Mouse (Mus musculus) midbrain, postnatal 0 days (tissue): ENCODE measurements at regions not wholly inside any gene's neighbourhood (a gene's known extent, or its start where the extent isn't known, plus 50 kb on each side); places are given as distances from the start of the nearest gene placed in this dataset.

Experiments
- ATAC-seq: fragments of 200-750 bp; cut with Nextera tagmentation; 2 replicates; pipeline ENCODE4 v1.8.0; 2017; ENCODE audit warnings: moderate number of reproducible peaks, mild to moderate bottlenecking, moderate TSS enrichment, moderate library complexity; ENCODE audit not compliant: low FRiP score
- DNase-seq: peaks from one replicate; pipeline ENCODE4 v3.0.0-alpha.2; 2015; ENCODE audit warnings: low spot score
- H3K27ac ChIP-seq: fragments of 300-500 bp; sonication (generic); 2 replicates; pipeline ENCODE4 v1.5.1; 2014; ENCODE audit warnings: low read depth, mild to moderate bottlenecking, low read length, mixed read lengths
- H3K27me3 ChIP-seq: fragments of 300-500 bp; sonication (generic); 2 replicates; pipeline ENCODE4 v1.6.1; 2014; ENCODE audit warnings: low read length, control low read depth, mixed read lengths; ENCODE audit not compliant: insufficient read depth
- H3K36me3 ChIP-seq: fragments of 300-500 bp; sonication (generic); 2 replicates; pipeline ENCODE4 v1.6.1; 2014; ENCODE audit warnings: low read length, control low read depth, mixed read lengths; ENCODE audit not compliant: insufficient read depth
- H3K4me1 ChIP-seq: fragments of 300-500 bp; sonication (generic); 2 replicates; pipeline ENCODE4 v1.6.1; 2014; ENCODE audit warnings: mild to moderate bottlenecking, control low read depth, antibody characterized with exemption, low read length, mixed read lengths; ENCODE audit not compliant: insufficient read depth
- H3K4me2 ChIP-seq: fragments of 300-500 bp; sonication (generic); 2 replicates; pipeline ENCODE4 v1.6.1; 2014; ENCODE audit warnings: low read depth, mild to moderate bottlenecking, low read length, mixed read lengths; ENCODE audit not compliant: poor library complexity, severe bottlenecking
- H3K4me3 ChIP-seq: fragments of 300-500 bp; sonication (generic); 2 replicates; pipeline ENCODE4 v1.5.1; 2014; ENCODE audit warnings: low read depth, mild to moderate bottlenecking, low read length, moderate library complexity
- H3K9ac ChIP-seq: fragments of 300-500 bp; sonication (generic); replicated peaks from 2 replicates; pipeline ENCODE4 v1.6.1; 2014; ENCODE audit warnings: mild to moderate bottlenecking, low read length, moderate library complexity, mixed read lengths; ENCODE audit not compliant: poor library complexity, severe bottlenecking
- H3K9me3 ChIP-seq: fragments of 300-500 bp; sonication (generic); 2 replicates; pipeline ENCODE4 v1.6.1; 2016; ENCODE audit warnings: low read length, control low read depth
- CTCF ChIP-seq: IDR thresholded peaks from 2 replicates; pipeline ENCODE4 v1.5.1; 2016; ENCODE audit warnings: antibody characterized with exemption, mild to moderate bottlenecking
- WGBS: fragments of 180-500 bp; shearing (Covaris S2); extraction: QIAGEN DNeasy Blood & Tissue Kit; methylation state at CpG from one replicate; pipeline ENCODE4 v1.1.7; 2014; 5-methylcytosine and 5-hydroxymethylcytosine counted together

DNA sequence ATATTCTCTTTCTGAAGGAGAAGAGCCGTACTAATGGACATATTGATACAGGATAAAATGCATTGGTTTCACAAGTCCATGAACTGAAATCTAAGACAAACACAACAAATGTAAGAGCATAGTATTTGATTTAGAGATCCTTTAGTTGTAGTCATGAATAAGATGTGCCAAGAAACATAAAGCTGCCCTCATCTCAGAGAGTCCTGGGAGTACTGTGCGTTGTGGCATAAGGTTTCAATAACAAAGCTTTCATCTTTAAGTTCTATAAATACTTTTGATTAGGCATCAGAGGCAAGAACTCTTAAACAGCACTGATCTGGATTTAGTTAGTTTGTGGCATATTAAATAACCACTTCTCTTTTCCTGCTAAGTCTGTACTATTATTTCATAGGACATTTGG, 452.6 kb downstream of the Poteg start:
- no peaks in the 10 kb centered on the region for H3K4me1 ChIP-seq
- WGBS = 89% methylated on average over 2 of the region's 2 CpGs
- no peak overlapping the region for H3K27ac ChIP-seq
- no peaks in the 10 kb centered on the region for H3K36me3 ChIP-seq
- no peak overlapping the region for H3K4me2 ChIP-seq
- H3K27me3 ChIP-seq = no peaks in the 10 kb centered on the region
- no peak overlapping the region for H3K4me3 ChIP-seq
- DNase-seq (no peak), ATAC-seq (no peak)
- H3K9me3 ChIP-seq = no peaks in the 10 kb centered on the region
- H3K9ac ChIP-seq = no peak overlapping the region
- no peak for TF ChIP-seq CTCF

DNA sequence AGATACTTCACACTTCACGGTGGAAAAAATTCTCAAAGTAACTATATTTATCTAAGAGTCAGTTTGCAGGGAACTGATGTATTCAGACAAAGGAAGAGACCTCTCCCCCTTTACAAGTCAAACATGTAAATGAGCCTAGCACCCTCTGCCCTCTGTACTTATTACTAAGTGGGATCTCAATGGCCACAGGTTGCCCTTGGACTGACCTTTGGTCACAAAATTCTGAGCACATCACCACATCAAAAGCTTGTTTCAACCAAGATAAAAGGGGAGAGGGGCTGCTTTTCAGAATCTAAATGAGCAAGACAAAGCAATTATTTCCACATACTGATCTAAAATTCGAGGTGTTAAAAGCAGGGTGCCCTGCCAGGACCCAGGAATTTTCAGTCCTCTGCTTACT, 456.3 kb downstream of the Poteg start:
- WGBS = 15% methylated on average over 2 of the region's 2 CpGs
- H3K4me1 ChIP-seq = no peaks in the 10 kb centered on the region
- H3K4me3 ChIP-seq = no peak overlapping the region
- H3K9me3 ChIP-seq = no peaks in the 10 kb centered on the region
- ATAC-seq (no peak), DNase-seq (no peak)
- no peaks in the 10 kb centered on the region for H3K27me3 ChIP-seq
- no peak for TF ChIP-seq CTCF
- no peak overlapping the region for H3K27ac ChIP-seq
- no peak overlapping the region for H3K9ac ChIP-seq
- H3K4me2 ChIP-seq = no peak overlapping the region
- no peaks in the 10 kb centered on the region for H3K36me3 ChIP-seq

DNA sequence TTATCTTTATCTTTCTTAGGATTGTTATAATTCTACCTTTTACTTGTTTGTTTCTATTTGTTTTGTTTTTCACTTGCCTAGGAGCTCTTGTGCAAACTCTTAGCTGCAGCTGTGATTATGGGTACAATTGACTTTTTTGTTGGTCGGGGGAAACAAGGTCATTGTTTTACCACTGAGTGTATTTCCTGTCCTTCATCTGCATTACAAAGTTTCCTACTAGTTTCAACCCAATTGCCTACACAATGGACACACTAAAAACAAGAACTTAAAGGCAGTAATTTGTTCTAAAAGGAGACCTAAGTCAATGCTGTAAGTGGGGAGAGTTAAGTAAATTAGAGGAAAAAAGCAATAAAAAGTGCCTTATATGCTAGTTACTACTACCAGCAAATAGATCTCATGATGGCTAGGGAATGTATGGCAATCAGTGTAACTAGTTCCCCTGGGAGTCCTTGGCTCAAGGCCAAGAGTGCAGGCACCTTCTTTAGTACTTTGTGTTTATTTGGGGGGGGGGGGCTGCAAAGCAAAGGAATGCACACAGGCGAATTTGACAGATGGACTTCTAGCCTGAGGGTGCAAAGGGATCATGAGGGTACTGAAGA, 462.0 kb downstream of the Poteg start:
- WGBS = 59% methylated on average over 2 of the region's 2 CpGs
- TF ChIP-seq CTCF = no peak
- ATAC-seq (no peak), DNase-seq (no peak)
- Histone ChIP-seq H3K9me3 (no peaks in the 10 kb centered on the region), H3K27ac (no peak overlapping the region), H3K36me3 (no peaks in the 10 kb centered on the region), H3K9ac (no peak overlapping the region), H3K4me1 (no peaks in the 10 kb centered on the region), H3K4me2 (no peak overlapping the region), H3K27me3 (no peaks in the 10 kb centered on the region), H3K4me3 (no peak overlapping the region)

DNA sequence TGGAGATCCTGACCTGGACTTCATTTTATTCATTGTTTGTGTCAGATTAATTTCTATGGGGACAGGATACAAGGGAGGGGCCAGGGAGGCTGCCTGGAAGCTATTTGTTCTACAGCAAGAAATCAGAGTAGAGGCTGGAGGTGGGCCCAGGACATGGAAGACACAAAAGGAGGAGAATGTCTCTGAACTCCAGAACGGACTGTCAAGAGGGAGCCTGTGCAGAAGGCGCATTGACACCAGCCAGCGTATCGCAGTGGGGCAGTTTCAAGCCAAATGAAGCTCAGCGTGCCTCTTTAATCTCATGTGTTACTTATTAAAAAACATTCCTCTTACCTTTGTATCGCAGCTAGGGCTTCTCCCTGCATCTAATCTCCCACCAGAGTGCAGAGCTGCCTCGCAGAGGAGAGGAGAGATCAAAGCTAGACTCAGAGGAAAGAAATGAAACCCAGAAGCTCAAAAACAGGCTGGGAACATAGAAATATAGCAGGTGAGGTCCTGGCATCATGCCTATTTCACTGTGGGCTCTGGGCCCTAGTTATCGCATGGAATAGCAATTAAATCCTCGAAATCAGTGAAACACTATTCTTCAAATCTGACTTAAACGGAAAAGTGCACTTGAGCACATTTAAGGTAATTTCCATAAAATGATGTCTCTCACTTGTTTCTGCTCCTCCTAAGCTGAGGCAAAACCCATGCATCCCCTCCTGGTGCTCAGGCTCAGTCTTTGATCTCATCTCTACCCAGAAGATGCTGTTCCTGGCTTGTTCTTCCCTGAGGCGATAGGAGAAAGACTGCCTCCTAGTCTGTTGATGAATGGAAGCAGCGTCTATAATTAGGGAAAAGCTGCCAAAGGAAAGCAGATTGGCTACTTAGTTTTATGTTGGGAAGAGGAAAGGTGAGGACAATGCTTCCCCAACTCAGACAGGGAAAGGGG, 491.4 kb downstream of the Poteg start:
- no peaks in the 10 kb centered on the region for H3K27me3 ChIP-seq
- H3K9ac ChIP-seq = no peak overlapping the region
- no peaks in the 10 kb centered on the region for H3K9me3 ChIP-seq
- H3K4me3 ChIP-seq = no peak overlapping the region
- ATAC-seq = no peak
- no peaks in the 10 kb centered on the region; the same call in 1 of the 2 replicates for H3K4me1 ChIP-seq
- H3K36me3 ChIP-seq = no peaks in the 10 kb centered on the region
- peak; percentile 10 for DNase-seq
- TF ChIP-seq CTCF = peak; percentile 53
- no peak overlapping the region for H3K27ac ChIP-seq
- H3K4me2 ChIP-seq = 0 out of 2 replicates have a peak overlapping the region, but pooled peaks have one; percentile 1
- 17% methylated on average over 12 of the region's 12 CpGs for WGBS

DNA sequence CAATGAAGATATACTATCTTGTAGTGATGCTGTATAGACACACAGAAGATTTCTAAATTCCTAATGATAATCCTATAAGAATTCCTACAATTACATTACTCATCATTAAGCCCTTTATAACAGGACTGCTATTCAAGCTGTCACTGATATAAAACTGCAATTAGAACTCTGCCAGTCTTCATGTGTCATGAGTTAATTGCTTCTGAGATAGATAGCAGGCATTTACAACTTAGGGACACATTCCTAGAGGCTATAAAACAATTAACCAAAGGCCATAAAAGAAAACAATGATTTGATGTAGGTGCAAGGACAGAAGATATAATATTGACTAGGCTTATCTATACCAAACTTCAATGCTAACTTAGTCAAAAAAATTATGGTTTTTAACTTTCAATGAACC, 507.5 kb downstream of the Poteg start:
- Histone ChIP-seq H3K27me3 (no peaks in the 10 kb centered on the region), H3K4me2 (no peak overlapping the region), H3K4me1 (no peaks in the 10 kb centered on the region), H3K9ac (no peak overlapping the region), H3K27ac (no peak overlapping the region), H3K4me3 (no peak overlapping the region), H3K36me3 (no peaks in the 10 kb centered on the region), H3K9me3 (no peaks in the 10 kb centered on the region)
- no peak for TF ChIP-seq CTCF
- DNase-seq (no peak), ATAC-seq (no peak)

DNA sequence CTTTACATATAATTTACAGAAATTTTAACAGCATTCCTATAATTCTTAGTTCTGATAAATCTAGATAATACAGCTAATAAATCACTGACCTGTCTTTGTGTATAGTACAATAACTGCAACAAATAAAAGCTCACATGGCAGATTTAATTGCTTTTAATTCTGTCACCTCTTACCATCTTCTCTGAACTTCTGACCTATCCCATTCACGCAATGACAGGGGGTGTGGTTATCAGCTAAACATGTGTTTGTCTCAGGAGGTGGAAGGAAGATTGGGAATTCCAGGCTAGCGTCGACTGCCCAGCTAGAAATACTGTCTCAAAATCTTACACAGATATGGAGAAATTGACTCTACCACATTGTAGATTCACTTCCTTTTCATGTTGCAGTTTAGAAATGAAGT, 533.5 kb downstream of the Poteg start:
- ATAC-seq (no peak), DNase-seq (no peak)
- Histone ChIP-seq H3K4me2 (no peak overlapping the region), H3K27ac (no peak overlapping the region), H3K9me3 (no peaks in the 10 kb centered on the region), H3K4me3 (no peak overlapping the region), H3K27me3 (no peaks in the 10 kb centered on the region), H3K36me3 (no peaks in the 10 kb centered on the region), H3K4me1 (no peaks in the 10 kb centered on the region), H3K9ac (no peak overlapping the region)
- 29% methylated on average over 3 of the region's 3 CpGs for WGBS
- no peak for TF ChIP-seq CTCF
